Mouse (Mus musculus): ENCODE results near the gene 4930438A08Rik.

The 4930438A08Rik gene

GRCm38 (mm10) chr11:58323570-58324340 lies 49.2 kb downstream of the 4930438A08Rik start:
- no peak for DNase-seq (ENCODE audit: low spot score)

- peak; percentile 35 for DNase-seq (ENCODE audit: low spot score)
These were observed 50.1 kb downstream of the 4930438A08Rik start for GRCm38 (mm10) chr11:58324614-58325229.

- no peak for DNase-seq (ENCODE audit: low spot score)
These were observed 52.2 kb downstream of the 4930438A08Rik start for GRCm38 (mm10) chr11:58326781-58327180.

GRCm38 (mm10) chr11:58329906-58330275 lies 55.3 kb downstream of the 4930438A08Rik start:
- no peak for DNase-seq (ENCODE audit: low spot score)

GRCm38 (mm10) chr11:58330276-58331148 lies 55.9 kb downstream of the 4930438A08Rik start, which contains the start of the genes Zfp672 and Sh3bp5l:
TSS of gene Zfp672 (minus strand) at chr11:58330339.
TSS of gene Sh3bp5l (plus strand) at chr11:58330724.
- DNase-seq (ENCODE audit: low spot score): peak; percentile 86

GRCm38 (mm10) chr11:58331149-58331495 lies 56.5 kb downstream of the 4930438A08Rik start:
- DNase-seq (ENCODE audit: low spot score): no peak

- no peak for DNase-seq (ENCODE audit: low spot score)
These were observed 56.9 kb downstream of the 4930438A08Rik start for GRCm38 (mm10) chr11:58331546-58331945.

GRCm38 (mm10) chr11:58334746-58335145 lies 60.1 kb downstream of the 4930438A08Rik start:
- DNase-seq (ENCODE audit: low spot score): no peak
